Mouse (Mus musculus) kidney, embryonic 15.5 days (tissue): ENCODE data around the gene Acsm2. TPM values are rescaled to one million over a fixed set of nuclear protein-coding genes. Genes with fewer than 3 reads are reported as not detected.
"Not testable (repeated sequence)": the region's sequence is repeated elsewhere in the genome, so short reads cannot be mapped to it uniquely, and the experiment has no call there.

Experiments used
- ATAC-seq: fragments of 200-750 bp; cut with Nextera tagmentation; replicated peaks from 2 replicates; pipeline ENCODE4 v1.8.0; 2017; ENCODE audit warnings: moderate TSS enrichment; ENCODE audit not compliant: low FRiP score
- H3K27ac ChIP-seq: fragments of 300-500 bp; sonication (generic); 2 replicates; pipeline ENCODE4 v1.5.1; 2015; ENCODE audit warnings: mild to moderate bottlenecking, inconsistent platforms
- H3K27me3 ChIP-seq: fragments of 300-500 bp; sonication (generic); 2 replicates; pipeline ENCODE4 v1.6.1; 2015; ENCODE audit warnings: inconsistent platforms
- H3K36me3 ChIP-seq: fragments of 300-500 bp; sonication (generic); 2 replicates; pipeline ENCODE4 v1.6.1; 2015; ENCODE audit warnings: inconsistent platforms
- H3K4me1 ChIP-seq: fragments of 300-500 bp; sonication (generic); 2 replicates; pipeline ENCODE4 v1.6.1; 2015; ENCODE audit warnings: inconsistent platforms
- H3K4me2 ChIP-seq: fragments of 300-500 bp; sonication (generic); 2 replicates; pipeline ENCODE4 v1.6.1; 2015; ENCODE audit warnings: moderate library complexity, mild to moderate bottlenecking, inconsistent platforms
- H3K4me3 ChIP-seq: fragments of 300-500 bp; sonication (generic); replicated peaks from 2 replicates; pipeline ENCODE4 v1.5.1; 2015; ENCODE audit warnings: mild to moderate bottlenecking, inconsistent platforms
- H3K9ac ChIP-seq: fragments of 300-500 bp; sonication (generic); 2 replicates; pipeline ENCODE4 v1.6.1; 2015; ENCODE audit warnings: mild to moderate bottlenecking, inconsistent platforms
- H3K9me3 ChIP-seq: fragments of 300-500 bp; sonication (generic); replicated peaks from 2 replicates; pipeline ENCODE4 v1.6.1; 2016; ENCODE audit warnings: inconsistent platforms
- WGBS: fragments of 180-500 bp; shearing (Covaris S2); methylation state at CpG from one replicate; pipeline ENCODE4 v1.1.7; 2015; ENCODE audit warnings: mixed read lengths; 5-methylcytosine and 5-hydroxymethylcytosine counted together
- polyA plus RNA-seq: library from polyadenylated mRNA; unstranded; fragments of >200 nt; fragmentation: Nextera tagmentation; extraction: Ambion mirVana; gene quantifications from 2 replicates; pipeline ENCODE4 v1.2.1, GENCODE M21; 2015

The Acsm2 gene
- polyA plus RNA-seq, 1 experiment from 2014 or later = 26.0 TPM

DNA sequence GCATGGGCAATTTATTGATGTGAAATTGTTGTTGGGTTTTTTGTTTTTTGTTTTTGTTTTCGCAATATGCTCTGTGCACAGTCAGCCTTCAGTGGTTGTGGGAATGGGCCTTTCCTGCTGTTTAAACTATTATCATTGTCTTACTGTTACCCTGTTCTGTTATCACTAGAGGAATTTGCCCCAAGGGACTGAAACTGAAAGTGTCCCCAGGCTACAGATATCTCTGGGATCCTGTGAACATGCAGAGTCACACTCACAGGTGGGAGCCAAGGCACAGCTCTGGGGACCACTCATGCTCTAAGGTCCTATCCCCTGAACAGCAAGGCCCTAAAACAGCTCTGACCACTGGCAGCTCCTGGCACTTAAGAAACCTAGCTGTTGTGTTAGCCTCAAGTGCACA is 27.0 kb upstream of the Acsm2 start:
- Histone ChIP-seq H3K4me3 (no peak overlapping the region), H3K4me1 (no peaks in the 10 kb centered on the region), H3K27ac (no peak overlapping the region; the same call in 1 of the 2 replicates), H3K36me3 (no peaks in the 10 kb centered on the region), H3K9ac (no peak overlapping the region), H3K27me3 (no peaks in the 10 kb centered on the region), H3K9me3 (no peaks in the 10 kb centered on the region), H3K4me2 (no peak overlapping the region)
- no peak; the same call in 1 of the 2 replicates for ATAC-seq
- 93% methylated on average over 1 of the region's 1 CpGs for WGBS

DNA sequence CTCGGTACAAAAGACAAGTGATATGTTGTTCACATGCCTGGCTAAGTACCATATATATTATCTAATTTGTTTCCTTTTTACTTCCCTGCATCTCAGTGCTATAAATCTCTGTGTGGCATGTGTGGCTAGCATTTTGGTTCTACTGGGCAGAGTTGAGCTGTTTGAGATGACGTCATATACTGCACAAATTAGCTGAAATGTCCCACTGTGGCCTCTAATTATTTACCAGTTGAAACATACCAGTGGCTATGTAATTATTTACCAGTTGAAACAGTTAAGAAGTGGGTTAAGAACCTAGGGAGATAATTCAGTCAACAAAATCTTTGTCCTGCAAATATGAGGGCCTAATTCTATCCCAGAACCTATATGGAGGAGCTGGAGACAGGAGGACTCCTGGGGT is 26.6 kb upstream of the Acsm2 start:
- WGBS = 39% methylated on average over 2 of the region's 2 CpGs
- no peak; the same call in 1 of the 2 replicates for ATAC-seq
- no peaks in the 10 kb centered on the region for H3K4me1 ChIP-seq

DNA sequence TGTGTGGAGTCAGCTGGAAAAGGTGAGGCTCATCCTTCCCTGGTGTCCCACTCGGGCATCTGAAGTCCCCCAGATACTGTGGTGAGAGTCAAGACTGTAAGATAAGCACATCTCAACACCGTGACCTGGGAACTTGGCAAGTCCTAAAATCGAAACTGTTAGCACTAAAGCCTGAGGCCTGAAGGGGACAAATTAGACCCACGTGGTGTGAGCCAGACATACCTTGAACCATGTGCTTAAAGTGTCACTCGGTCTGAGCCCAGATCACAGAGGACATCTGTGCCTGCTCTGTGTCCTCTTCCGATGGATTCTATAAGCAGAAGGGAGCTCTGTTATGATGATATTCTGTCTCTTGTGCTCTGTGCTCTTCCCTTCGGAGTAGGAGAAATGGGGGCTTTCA is 25.5 kb upstream of the Acsm2 start:
- H3K9me3 ChIP-seq = no peaks in the 10 kb centered on the region
- H3K4me1 ChIP-seq = no peaks in the 10 kb centered on the region
- no peaks in the 10 kb centered on the region for H3K27me3 ChIP-seq
- WGBS = 77% methylated on average over 7 of the region's 7 CpGs
- no peak overlapping the region for H3K4me2 ChIP-seq
- H3K4me3 ChIP-seq = no peak overlapping the region
- H3K27ac ChIP-seq = no peak overlapping the region
- ATAC-seq = no peak
- no peak overlapping the region for H3K9ac ChIP-seq
- no peaks in the 10 kb centered on the region for H3K36me3 ChIP-seq

More for the DNA sequence above, 26.6 kb upstream of the Acsm2 start:
- no peaks in the 10 kb centered on the region for H3K9me3 ChIP-seq
- no peak overlapping the region for H3K9ac ChIP-seq
- no peak overlapping the region for H3K4me2 ChIP-seq
- peak overlapping the region; percentile 32; the same call in 1 of the 2 replicates for H3K27ac ChIP-seq
- H3K4me3 ChIP-seq = no peak overlapping the region
- H3K36me3 ChIP-seq = no peaks in the 10 kb centered on the region
- H3K27me3 ChIP-seq = no peaks in the 10 kb centered on the region

DNA sequence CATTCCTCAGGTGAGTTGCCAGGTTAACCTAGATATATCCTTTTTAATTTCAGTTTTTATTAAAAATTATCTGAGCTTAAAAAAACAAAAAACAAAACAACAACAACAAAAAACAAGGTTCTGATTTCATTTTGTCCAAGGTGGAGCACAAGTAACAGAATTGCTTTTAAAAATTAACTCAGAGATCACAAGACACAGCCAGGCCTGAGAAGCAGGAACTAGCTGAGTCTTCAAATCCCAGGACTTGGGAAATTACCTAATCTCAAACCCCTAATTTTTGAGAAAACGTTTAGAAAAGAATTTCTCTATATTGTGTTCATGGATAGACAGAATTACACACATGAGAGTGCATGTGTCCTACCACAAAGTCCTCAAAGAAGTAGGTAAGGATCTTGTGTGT is 21.2 kb upstream of the Acsm2 start:
- Histone ChIP-seq H3K4me2 (no peak overlapping the region), H3K4me1 (no peaks in the 10 kb centered on the region), H3K9me3 (no peaks in the 10 kb centered on the region), H3K27ac (no peak overlapping the region), H3K36me3 (no peaks in the 10 kb centered on the region), H3K4me3 (no peak overlapping the region), H3K9ac (no peak overlapping the region), H3K27me3 (no peaks in the 10 kb centered on the region)
- no peak for ATAC-seq
- 56% methylated on average over 1 of the region's 1 CpGs for WGBS

DNA sequence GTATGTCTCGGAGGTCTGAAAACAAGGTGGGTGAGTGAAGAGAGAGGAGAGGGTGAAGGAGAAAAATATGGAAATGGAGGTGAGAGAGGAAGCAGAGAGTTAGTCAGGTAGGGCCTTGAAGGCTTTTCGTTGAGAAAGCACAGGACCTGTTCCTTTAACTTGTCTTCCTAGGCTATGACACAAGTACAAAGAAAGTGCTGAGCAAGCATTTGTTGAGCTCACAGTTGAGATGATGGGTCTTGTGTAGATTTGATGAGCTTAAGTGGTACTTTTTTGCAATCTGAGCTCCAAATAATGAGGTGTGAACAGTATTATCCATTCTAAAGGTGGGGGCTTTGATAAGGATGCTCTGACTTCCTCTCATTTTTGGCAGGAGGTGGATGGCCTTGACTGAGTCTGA is 19.8 kb upstream of the Acsm2 start:
- no peak for ATAC-seq
- Histone ChIP-seq H3K4me2 (no peak overlapping the region), H3K4me3 (no peak overlapping the region), H3K9ac (no peak overlapping the region), H3K36me3 (no peaks in the 10 kb centered on the region), H3K9me3 (no peaks in the 10 kb centered on the region), H3K4me1 (no peaks in the 10 kb centered on the region), H3K27me3 (no peaks in the 10 kb centered on the region), H3K27ac (no peak overlapping the region)
- WGBS = 84% methylated on average over 2 of the region's 2 CpGs

DNA sequence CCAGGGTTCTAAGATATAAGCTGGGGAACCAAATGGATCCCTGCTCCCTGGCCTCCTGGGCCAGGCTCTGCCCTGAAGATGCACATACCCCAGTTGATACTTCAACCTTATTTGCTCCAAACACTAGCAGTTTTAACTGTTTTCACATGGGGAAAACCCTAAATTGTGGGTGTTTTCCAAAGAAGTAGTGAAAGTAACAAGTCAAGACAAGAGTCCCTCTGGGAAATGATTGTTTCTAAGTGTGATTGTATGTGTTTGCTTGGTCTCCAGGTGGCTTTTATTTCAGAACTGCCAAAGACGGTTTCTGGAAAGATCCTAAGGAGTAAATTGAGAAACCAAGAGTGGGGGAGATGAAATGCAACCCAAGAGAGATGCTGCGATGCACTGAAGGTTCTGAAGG is 11.7 kb upstream of the Acsm2 start:
- H3K4me3 ChIP-seq = no peak overlapping the region
- no peak overlapping the region for H3K27ac ChIP-seq
- no peak overlapping the region for H3K4me2 ChIP-seq
- H3K9me3 ChIP-seq = no peaks in the 10 kb centered on the region
- H3K36me3 ChIP-seq = no peaks in the 10 kb centered on the region
- no peak overlapping the region for H3K9ac ChIP-seq
- no peaks in the 10 kb centered on the region for H3K4me1 ChIP-seq
- H3K27me3 ChIP-seq = no peaks in the 10 kb centered on the region
- WGBS = 63% methylated on average over 2 of the region's 2 CpGs
- ATAC-seq = no peak

DNA sequence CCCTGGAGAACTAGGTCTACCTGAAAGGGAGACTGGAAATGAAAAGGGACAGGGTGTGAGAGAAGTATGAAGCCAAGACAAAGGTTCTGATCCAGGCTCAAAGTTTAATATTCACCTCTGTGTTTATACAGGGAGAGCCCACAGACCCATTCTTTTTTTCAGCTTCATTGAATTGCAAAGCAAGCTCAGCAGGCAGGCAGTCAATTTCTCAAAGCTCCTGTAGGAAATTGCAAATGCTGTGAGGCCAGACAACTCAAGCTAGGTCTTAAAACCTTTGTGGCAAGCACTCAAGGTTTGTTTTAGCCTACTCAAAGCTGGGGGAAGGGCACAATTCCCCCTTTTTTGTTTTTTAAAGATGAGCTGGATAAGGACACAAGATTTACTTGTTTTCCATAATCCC is 8.6 kb upstream of the Acsm2 start:
- Histone ChIP-seq H3K27ac (no peak overlapping the region), H3K9ac (no peak overlapping the region), H3K4me1 (no peaks in the 10 kb centered on the region), H3K4me2 (no peak overlapping the region), H3K27me3 (no peaks in the 10 kb centered on the region), H3K4me3 (no peak overlapping the region), H3K36me3 (no peaks in the 10 kb centered on the region), H3K9me3 (no peaks in the 10 kb centered on the region)
- ATAC-seq = no peak

DNA sequence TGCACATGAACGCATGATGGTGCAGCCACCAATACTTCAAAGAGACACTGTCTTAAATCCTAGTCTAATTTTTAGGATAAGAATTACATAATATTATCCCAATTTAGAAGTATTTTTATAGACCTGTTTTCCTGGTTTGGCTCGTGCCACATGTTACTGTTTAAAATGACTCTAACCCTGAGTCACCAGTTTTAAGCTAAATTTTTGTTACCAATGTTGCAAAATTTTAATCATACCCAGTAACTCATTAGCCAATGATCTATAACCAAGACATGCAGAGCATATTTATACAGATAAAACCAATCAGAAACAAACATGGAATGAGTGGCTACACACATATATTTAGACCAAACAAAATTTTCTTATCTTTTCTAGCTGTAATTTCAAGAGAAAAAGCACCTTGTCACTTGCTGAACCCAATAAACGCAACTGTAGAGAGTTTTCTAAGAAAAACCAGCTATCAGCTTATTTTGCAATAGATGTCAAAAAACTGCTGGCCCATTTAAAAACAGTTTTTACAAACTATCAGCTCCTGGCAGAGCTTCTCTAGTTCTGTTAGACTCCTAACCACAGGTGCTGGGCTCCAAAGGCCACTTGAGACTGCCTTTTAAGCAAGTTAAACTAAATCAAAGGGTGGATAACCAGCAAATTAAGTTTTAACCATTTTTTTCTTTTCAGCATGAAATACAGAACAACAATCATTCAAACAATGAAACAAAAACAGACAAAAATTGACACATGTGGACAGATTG is 3.5 kb upstream of the Acsm2 start:
- H3K4me2 ChIP-seq = no peak overlapping the region
- H3K27ac ChIP-seq = no peak overlapping the region
- no peaks in the 10 kb centered on the region for H3K36me3 ChIP-seq
- H3K9me3 ChIP-seq = no peaks in the 10 kb centered on the region
- no peak overlapping the region for H3K4me3 ChIP-seq
- no peak overlapping the region for H3K9ac ChIP-seq
- 80% methylated on average over 3 of the region's 3 CpGs for WGBS
- no peaks in the 10 kb centered on the region for H3K4me1 ChIP-seq
- ATAC-seq = no peak
- no peaks in the 10 kb centered on the region for H3K27me3 ChIP-seq

DNA sequence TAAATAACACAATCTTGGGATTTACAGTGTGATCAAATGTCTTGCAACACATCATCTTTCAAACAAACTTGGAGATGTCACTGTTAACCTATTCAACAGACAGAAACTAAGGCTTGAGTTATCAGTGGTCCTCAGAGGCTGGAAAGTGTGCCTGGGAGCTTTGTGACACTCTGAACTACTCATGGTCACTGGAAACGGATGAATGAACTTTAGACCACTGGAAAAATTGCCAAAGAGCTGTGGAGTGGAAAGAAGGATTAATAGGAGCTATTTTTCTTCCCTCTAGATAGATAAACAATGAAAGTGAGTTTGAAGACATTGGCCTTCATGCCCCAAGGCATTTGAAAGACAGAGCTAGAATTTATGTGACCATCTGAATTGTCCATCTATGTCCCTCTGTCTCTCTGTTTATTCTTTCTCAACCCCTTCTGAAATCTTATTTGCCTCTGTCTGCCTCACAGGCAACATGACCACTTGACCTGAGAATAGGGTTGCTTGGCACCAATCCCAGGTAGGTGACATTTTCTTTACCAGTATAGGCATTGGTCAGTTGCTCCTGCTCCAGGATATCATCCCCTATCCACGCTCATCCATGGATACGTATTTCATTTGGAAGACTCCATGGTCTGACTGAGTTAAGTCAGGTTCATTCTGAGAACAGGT is 5.8 kb downstream of the Acsm2 start:
- Histone ChIP-seq H3K4me2 (no peak overlapping the region), H3K4me3 (no peak overlapping the region), H3K4me1 (no peaks in the 10 kb centered on the region), H3K36me3 (no peaks in the 10 kb centered on the region), H3K9ac (no peak overlapping the region), H3K27me3 (no peaks in the 10 kb centered on the region), H3K9me3 (no peaks in the 10 kb centered on the region), H3K27ac (no peak overlapping the region)
- no peak for ATAC-seq
- 65% methylated on average over 3 of the region's 3 CpGs for WGBS

DNA sequence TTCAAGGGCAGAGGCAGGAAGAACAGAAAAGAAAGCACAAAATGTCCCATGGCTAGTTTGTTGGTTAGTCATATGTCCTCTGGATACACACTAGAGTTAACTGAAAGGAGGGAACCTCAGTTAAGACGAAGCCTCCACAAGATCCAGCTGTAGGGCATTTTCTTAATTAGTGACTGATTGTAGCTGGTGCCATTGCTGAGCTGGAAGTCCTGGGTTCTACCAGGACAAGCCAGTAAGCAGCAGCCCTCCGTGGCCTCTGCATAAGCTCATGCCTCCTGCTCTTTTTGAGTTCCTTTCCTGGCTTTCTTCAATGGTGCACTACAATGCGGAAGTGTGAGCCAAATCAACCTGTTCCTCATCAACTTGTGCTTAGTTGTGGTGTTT is 6.3 kb downstream of the Acsm2 start:
- no peaks in the 10 kb centered on the region for H3K27me3 ChIP-seq
- no peaks in the 10 kb centered on the region for H3K4me1 ChIP-seq
- H3K36me3 ChIP-seq = no peaks in the 10 kb centered on the region
- H3K4me2 ChIP-seq = no peak overlapping the region
- H3K9me3 ChIP-seq = no peaks in the 10 kb centered on the region
- H3K4me3 ChIP-seq = no peak overlapping the region
- ATAC-seq = no peak
- no peak overlapping the region for H3K9ac ChIP-seq
- 80% methylated on average over 3 of the region's 3 CpGs for WGBS
- no peak overlapping the region for H3K27ac ChIP-seq

DNA sequence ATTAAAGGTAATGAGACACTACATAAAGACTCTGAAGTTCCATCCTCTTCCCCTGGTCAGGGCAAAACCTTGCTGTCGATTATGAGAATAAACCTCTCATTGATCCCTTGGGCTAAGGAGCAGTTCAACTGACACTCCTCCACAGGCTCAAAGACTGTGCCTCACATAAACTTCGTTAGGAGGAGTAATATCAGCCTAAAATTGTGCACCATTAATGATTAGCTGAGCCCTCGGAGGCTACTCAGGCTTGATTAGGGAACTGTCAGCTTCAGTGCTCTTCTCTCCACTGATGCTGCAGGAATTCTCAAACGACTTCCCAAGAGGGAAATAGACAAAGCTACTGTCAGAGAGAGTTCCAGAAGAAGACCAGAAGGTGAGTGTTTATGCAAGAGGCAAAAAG is 7.3 kb downstream of the Acsm2 start:
- Histone ChIP-seq H3K36me3 (no peaks in the 10 kb centered on the region), H3K9me3 (no peaks in the 10 kb centered on the region), H3K27ac (no peak overlapping the region), H3K4me1 (no peaks in the 10 kb centered on the region), H3K27me3 (no peaks in the 10 kb centered on the region), H3K4me2 (no peak overlapping the region), H3K4me3 (no peak overlapping the region), H3K9ac (no peak overlapping the region)
- WGBS = 48% methylated on average over 4 of the region's 4 CpGs
- peak; percentile 70 for ATAC-seq

DNA sequence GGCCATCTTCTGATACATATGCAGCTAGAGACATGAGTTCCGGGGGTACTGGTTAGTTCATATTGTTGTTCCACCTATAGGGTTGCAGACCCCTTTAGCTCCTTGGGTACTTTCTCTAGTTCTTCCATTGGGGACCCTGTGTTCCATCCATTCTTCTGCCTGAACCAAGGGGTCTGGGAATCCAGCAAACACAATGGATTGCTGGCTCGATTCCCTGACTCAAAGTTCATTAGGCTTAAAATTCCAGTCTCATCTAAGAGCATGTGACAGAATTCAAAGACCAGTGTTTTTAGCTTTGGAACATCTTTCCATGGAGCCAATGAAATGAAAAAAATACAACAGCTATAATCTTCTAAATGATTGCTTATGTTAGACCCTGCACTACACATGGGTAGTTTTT is 8.3 kb downstream of the Acsm2 start:
- H3K9me3 ChIP-seq, ATAC-seq, H3K4me2 ChIP-seq, H3K27ac ChIP-seq, H3K4me1 ChIP-seq, H3K4me3 ChIP-seq, H3K9ac ChIP-seq, H3K27me3 ChIP-seq, H3K36me3 ChIP-seq: not testable (repeated sequence)
- 88% methylated on average over 2 of the region's 2 CpGs for WGBS
